Mouse (Mus musculus) heart, embryonic 14.5 days (tissue): ENCODE measurements at regions not wholly inside any gene's neighbourhood (a gene's known extent, or its start where the extent isn't known, plus 50 kb on each side); places are given as distances from the start of the nearest gene placed in this dataset.

ENCODE experiments used
- ATAC-seq: fragments of 200-750 bp; cut with Nextera tagmentation; 2 replicates; pipeline ENCODE4 v1.8.0; 2017; ENCODE audit warnings: low read depth, moderate TSS enrichment; ENCODE audit not compliant: insufficient number of reproducible peaks, insufficient read depth, low FRiP score
- H3K27ac ChIP-seq, 2 experiments: fragments of 200-500 bp in 1 of 2; fragments of 300-500 bp in 1 of 2; sonication (generic) in 1 of 2; replicated peaks in 1 of 2; 2 replicates each; pipeline ENCODE4 v1.5.1; 2012 to 2014; ENCODE audit warnings: low read depth in 2 of 2, low read length in 2 of 2, control low read depth in 1 of 2, mild to moderate bottlenecking in 1 of 2, mixed read lengths in 1 of 2; ENCODE audit not compliant: control insufficient read depth in 1 of 2, insufficient read depth in 1 of 2
- H3K27me3 ChIP-seq: fragments of 300-500 bp; sonication (generic); 2 replicates; pipeline ENCODE4 v1.6.1; 2014; ENCODE audit warnings: mild to moderate bottlenecking, low read length, control low read depth; ENCODE audit not compliant: control insufficient read depth, insufficient read depth
- H3K36me3 ChIP-seq: fragments of 300-500 bp; sonication (generic); 2 replicates; pipeline ENCODE4 v1.6.1; 2014; ENCODE audit warnings: mild to moderate bottlenecking, control low read depth, low read length, mixed read lengths; ENCODE audit not compliant: control insufficient read depth, insufficient read depth
- H3K4me1 ChIP-seq, 2 experiments: fragments of 200-500 bp in 1 of 2; fragments of 300-500 bp in 1 of 2; sonication (generic) in 1 of 2; 2 replicates each; pipeline ENCODE4 v1.6.1; 2012 to 2014; ENCODE audit warnings: low read length in 2 of 2, control low read depth in 1 of 2, mixed read lengths in 1 of 2; ENCODE audit not compliant: control insufficient read depth in 2 of 2, insufficient read depth in 2 of 2
- H3K4me2 ChIP-seq: fragments of 300-500 bp; sonication (generic); 2 replicates; pipeline ENCODE4 v1.6.1; 2014; ENCODE audit warnings: mild to moderate bottlenecking, low read length
- H3K4me3 ChIP-seq, 2 experiments: fragments of 200-500 bp in 1 of 2; fragments of 300-500 bp in 1 of 2; sonication (generic) in 1 of 2; 2 replicates each; pipeline ENCODE4 v1.5.1; 2012 to 2014; ENCODE audit warnings: low read length in 2 of 2, mild to moderate bottlenecking in 2 of 2, control low read depth in 1 of 2, low read depth in 1 of 2, moderate library complexity in 1 of 2; ENCODE audit not compliant: control insufficient read depth in 1 of 2, insufficient read depth in 1 of 2
- H3K9ac ChIP-seq: fragments of 300-500 bp; sonication (generic); 2 replicates; pipeline ENCODE4 v1.6.1; 2014; ENCODE audit warnings: mild to moderate bottlenecking, low read length
- H3K9me3 ChIP-seq: fragments of 300-500 bp; sonication (generic); 2 replicates; pipeline ENCODE4 v1.6.1; 2016; ENCODE audit warnings: low read length, control low read depth; ENCODE audit not compliant: control insufficient read depth
- WGBS: fragments of 180-500 bp; shearing (Covaris S2); extraction: QIAGEN DNeasy Blood & Tissue Kit; methylation state at CpG from one replicate; pipeline ENCODE4 v1.1.7; 2014; 5-methylcytosine and 5-hydroxymethylcytosine counted together

- no peaks in the 10 kb centered on the region for H3K27me3 ChIP-seq
- 56% methylated on average over 3 of the region's 3 CpGs for WGBS
- no peak overlapping the region for H3K4me3 ChIP-seq
- H3K4me1 ChIP-seq = no peaks in the 10 kb centered on the region
- H3K36me3 ChIP-seq = no peaks in the 10 kb centered on the region
- H3K9ac ChIP-seq = no peak overlapping the region
- no peak overlapping the region for H3K4me2 ChIP-seq
- H3K9me3 ChIP-seq = no peaks in the 10 kb centered on the region
- H3K27ac ChIP-seq = no peak overlapping the region
- ATAC-seq = no peak
Measured at GRCm38 (mm10) chr6:35388827-35389226, 62.9 kb upstream of the Fam180a start.

- Histone ChIP-seq H3K4me3 (no peak overlapping the region), H3K27ac (no peak overlapping the region), H3K36me3 (no peaks in the 10 kb centered on the region), H3K9ac (no peak overlapping the region), H3K9me3 (no peaks in the 10 kb centered on the region), H3K4me2 (no peak overlapping the region), H3K27me3 (no peaks in the 10 kb centered on the region), H3K4me1 (peaks cover 2 to 3% of the 10 kb centered on the region in 2 experiments; a peak in 2 of 4 replicates)
- 70% methylated on average over 3 of the region's 3 CpGs for WGBS
- no peak for ATAC-seq
Measured at GRCm38 (mm10) chr6:35381536-35381935, 55.6 kb upstream of the Fam180a start.

GRCm38 (mm10) chr6:35380721-35381466 is 55.0 kb upstream of the Fam180a start:
- no peaks in the 10 kb centered on the region for H3K9me3 ChIP-seq
- no peaks in the 10 kb centered on the region for H3K36me3 ChIP-seq
- WGBS = 26% methylated on average over 11 of the region's 11 CpGs
- peak overlapping the region; percentile 63 for H3K4me2 ChIP-seq
- peak overlapping the region; percentile 13 to 36; a peak in 3 of 4 replicates for H3K4me3 ChIP-seq
- H3K27me3 ChIP-seq = no peaks in the 10 kb centered on the region
- peak overlapping the region; percentile 55; the same call in 1 of the 2 replicates for H3K9ac ChIP-seq
- no peak overlapping the region for H3K27ac ChIP-seq
- peak; percentile 18; the same call in 1 of the 2 replicates for ATAC-seq
- peaks cover 2 to 3% of the 10 kb centered on the region in 2 experiments; a peak in 2 of 4 replicates for H3K4me1 ChIP-seq

- Histone ChIP-seq H3K9me3 (no peaks in the 10 kb centered on the region), H3K9ac (no peak overlapping the region), H3K4me1 (peaks cover 2 to 3% of the 10 kb centered on the region in 2 experiments; a peak in 2 of 4 replicates), H3K27ac (no peak overlapping the region), H3K4me2 (peak overlapping the region; percentile 46), H3K36me3 (no peaks in the 10 kb centered on the region), H3K27me3 (no peaks in the 10 kb centered on the region), H3K4me3 (no peak overlapping the region)
- no peak for ATAC-seq
- WGBS = 10% methylated on average over 8 of the region's 8 CpGs
Measured at GRCm38 (mm10) chr6:35379890-35380289, 53.9 kb upstream of the Fam180a start.

GRCm38 (mm10) chr6:35378851-35379250 is 52.9 kb upstream of the Fam180a start:
- H3K4me1 ChIP-seq = peaks cover 2 to 3% of the 10 kb centered on the region in 2 experiments; a peak in 2 of 4 replicates
- no peak overlapping the region for H3K27ac ChIP-seq
- H3K36me3 ChIP-seq = no peaks in the 10 kb centered on the region
- no peak overlapping the region for H3K9ac ChIP-seq
- 81% methylated on average over 6 of the region's 6 CpGs for WGBS
- H3K4me3 ChIP-seq = no peak overlapping the region
- no peaks in the 10 kb centered on the region for H3K9me3 ChIP-seq
- no peak overlapping the region for H3K4me2 ChIP-seq
- no peak for ATAC-seq
- H3K27me3 ChIP-seq = no peaks in the 10 kb centered on the region

- Histone ChIP-seq H3K4me3 (no peak overlapping the region), H3K4me1 (peaks cover 2 to 3% of the 10 kb centered on the region in 2 experiments; a peak in 2 of 4 replicates), H3K27ac (no peak overlapping the region), H3K36me3 (no peaks in the 10 kb centered on the region), H3K9ac (no peak overlapping the region), H3K9me3 (no peaks in the 10 kb centered on the region), H3K4me2 (no peak overlapping the region), H3K27me3 (no peaks in the 10 kb centered on the region)
- 81% methylated on average over 3 of the region's 3 CpGs for WGBS
- ATAC-seq = no peak
Measured at GRCm38 (mm10) chr6:35377535-35377934, 51.6 kb upstream of the Fam180a start.

- Histone ChIP-seq H3K9ac (no peak overlapping the region), H3K36me3 (no peaks in the 10 kb centered on the region), H3K27ac (no peak overlapping the region), H3K4me2 (no peak overlapping the region), H3K4me1 (peaks cover 2 to 3% of the 10 kb centered on the region in 2 experiments; a peak in 2 of 4 replicates), H3K27me3 (no peaks in the 10 kb centered on the region), H3K9me3 (no peaks in the 10 kb centered on the region), H3K4me3 (no peak overlapping the region)
- no peak for ATAC-seq
- WGBS = 76% methylated on average over 9 of the region's 9 CpGs
Measured at GRCm38 (mm10) chr6:35376526-35376925, 50.6 kb upstream of the Fam180a start.
